Mouse (Mus musculus) CH12.LX (cell line): ENCODE measurements around the gene Map4k4.

ENCODE experiments used
- CTCF ChIP-seq, 2 experiments: IDR thresholded peaks in 1 of 2; conservative IDR thresholded peaks in 1 of 2; 2 replicates each; pipeline ENCODE4 v1.5.1; 2011 to 2012; ENCODE audit warnings: low read depth in 2 of 2, low read length in 2 of 2, improper control_type of control experiment in 1 of 2, inconsistent platforms in 1 of 2, mild to moderate bottlenecking in 1 of 2, moderate library complexity in 1 of 2
- EP300 ChIP-seq: IDR thresholded peaks from 2 replicates; pipeline ENCODE4 v1.6.1; 2011; ENCODE audit warnings: low read length, improper control_type of control experiment
- PAX5 ChIP-seq: IDR thresholded peaks from 2 replicates; pipeline ENCODE4 v1.6.1; 2012; ENCODE audit warnings: low read length, inconsistent platforms, mixed read lengths
- RCOR1 ChIP-seq: conservative IDR thresholded peaks from 2 replicates; pipeline ENCODE4 v1.6.1; 2012; ENCODE audit warnings: low read depth, mild to moderate bottlenecking, inconsistent platforms, low read length, improper control_type of control experiment
- TCF12 ChIP-seq: IDR thresholded peaks from 2 replicates; pipeline ENCODE4 v1.6.1; 2014; ENCODE audit warnings: low read depth, mild to moderate bottlenecking, inconsistent platforms, low read length, improper control_type of control experiment
- ZKSCAN1 ChIP-seq: IDR thresholded peaks from 2 replicates; pipeline ENCODE4 v1.6.1; 2012; ENCODE audit warnings: low read depth, inconsistent platforms, low read length, improper control_type of control experiment, borderline replicate concordance

GRCm38 (mm10) chr1:39950590-39950989 is 49.9 kb downstream of the Map4k4 start:
- no peak for TF ChIP-seq TCF12
- TF ChIP-seq EP300, result no peak
- no peak for TF ChIP-seq RCOR1
- TF ChIP-seq ZKSCAN1, result no peak
- TF ChIP-seq CTCF (conservative IDR thresholded peaks at IDR 0.05 in 1 of 2, IDR thresholded peaks at IDR 0.05 in 1 of 2; ENCODE audit: low read depth in 2 of 2, low read length in 2 of 2), result no peak
- no peak for TF ChIP-seq PAX5
